Mouse (Mus musculus) kidney, adult 8-10 months (tissue): Measurements from ENCODE around the gene Mme.

Experiments
- DNase-seq, 2 experiments: peaks; one replicate each; pipeline ENCODE4 v3.0.0; 2022

The Mme gene

DNA sequence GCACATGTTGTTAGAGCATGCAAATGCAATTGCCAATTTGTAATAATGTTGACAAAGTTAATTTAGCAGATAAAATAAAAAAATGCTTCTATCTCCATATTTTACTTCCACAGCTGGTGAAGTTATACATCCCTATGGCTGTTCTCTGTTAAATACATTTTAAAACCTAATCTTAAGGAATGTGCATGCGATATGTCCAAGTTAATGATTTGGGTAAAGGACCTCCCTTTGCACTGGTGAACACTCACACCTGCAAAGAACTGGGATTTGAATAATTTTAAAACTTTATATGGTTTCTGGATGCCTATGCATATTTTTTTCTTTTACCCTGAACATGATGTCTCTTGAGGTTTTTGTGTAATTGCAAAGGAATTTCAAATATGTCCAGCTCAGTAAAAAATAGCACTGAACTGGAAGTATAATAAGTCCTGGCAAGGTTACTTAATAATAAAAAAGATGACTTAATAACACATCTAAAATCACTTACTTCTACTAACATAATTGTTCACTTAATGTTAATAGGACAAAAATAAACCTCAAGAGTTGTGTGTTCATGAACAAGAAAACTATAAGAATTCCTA, 110.4 kb downstream of the Mme start:
- DNase-seq: no peak

DNA sequence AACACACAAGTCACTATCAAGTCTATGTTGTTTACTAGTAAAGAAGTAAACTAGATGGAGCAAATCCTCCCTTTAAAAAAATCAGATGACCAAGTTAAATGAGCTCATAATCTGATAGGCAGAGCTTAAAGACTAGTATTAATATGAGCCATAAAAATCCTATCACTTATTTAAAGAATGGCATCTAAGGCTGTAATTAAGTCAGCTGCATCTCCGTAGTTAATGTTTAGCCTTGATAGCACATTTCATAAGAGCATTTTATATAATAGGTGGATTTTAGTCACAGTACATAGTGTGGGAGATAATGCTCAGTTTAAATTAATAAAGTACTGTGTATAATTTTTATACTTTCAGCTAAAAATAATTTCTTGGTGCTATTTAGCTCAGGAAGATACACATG, 118.2 kb downstream of the Mme start:
- DNase-seq: no peak

DNA sequence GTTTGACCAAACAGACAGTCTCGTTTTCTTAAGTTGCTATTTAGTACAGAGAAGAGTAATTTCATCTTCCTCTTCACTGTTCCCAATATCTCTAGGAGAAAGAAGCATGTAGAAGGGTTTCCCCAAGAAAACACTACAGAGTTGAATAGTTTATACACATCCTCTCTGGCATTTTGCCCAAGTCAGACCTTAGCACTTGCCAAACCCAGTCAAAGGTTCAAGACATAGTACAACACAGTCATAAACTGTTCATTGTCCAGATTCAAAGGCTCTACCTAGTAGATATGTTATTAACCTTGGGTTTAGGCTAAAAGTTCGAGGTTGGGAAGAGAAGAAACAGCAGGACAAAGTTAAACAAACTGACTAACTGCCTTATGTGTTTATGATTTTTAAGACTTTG, 143.7 kb downstream of the Mme start:
- peak; percentile 11 to 38 for DNase-seq

DNA sequence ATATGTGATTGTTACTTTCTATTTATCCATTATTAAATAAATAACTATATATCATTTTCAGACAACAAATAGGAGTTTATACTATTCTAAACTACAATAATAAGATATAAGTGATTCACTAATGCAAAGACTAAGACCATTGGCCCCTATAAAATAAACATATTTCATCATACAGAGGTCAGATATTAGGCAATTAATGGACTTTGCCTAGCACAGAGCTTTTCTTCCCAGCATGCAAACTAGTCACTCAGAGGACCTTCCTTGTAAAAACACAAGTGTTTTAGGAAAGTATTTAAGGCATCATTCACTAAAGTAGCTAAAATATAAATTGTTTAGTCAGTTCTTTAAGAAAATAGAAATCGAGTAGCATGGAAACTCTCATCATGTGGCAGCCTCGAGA, 149.4 kb downstream of the Mme start:
- DNase-seq: no peak

DNA sequence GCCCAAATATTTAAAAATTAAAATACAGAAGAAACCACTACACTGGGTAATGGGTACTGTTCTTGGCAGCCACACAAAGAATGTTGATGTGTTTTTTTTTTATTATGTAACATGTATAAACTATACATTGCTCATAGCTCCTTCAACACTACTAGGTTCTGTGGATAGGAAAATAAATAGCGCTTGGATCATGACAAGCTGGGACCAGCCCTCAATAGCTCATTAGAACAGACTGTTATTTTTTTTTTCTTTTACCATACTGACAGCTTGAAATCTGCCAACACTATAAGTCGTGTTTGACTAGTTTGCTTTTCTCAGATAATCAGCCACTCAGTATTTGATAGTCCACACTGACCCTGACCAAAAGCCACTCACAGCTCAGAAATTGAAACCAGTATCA, 150.0 kb downstream of the Mme start:
- no peak for DNase-seq

DNA sequence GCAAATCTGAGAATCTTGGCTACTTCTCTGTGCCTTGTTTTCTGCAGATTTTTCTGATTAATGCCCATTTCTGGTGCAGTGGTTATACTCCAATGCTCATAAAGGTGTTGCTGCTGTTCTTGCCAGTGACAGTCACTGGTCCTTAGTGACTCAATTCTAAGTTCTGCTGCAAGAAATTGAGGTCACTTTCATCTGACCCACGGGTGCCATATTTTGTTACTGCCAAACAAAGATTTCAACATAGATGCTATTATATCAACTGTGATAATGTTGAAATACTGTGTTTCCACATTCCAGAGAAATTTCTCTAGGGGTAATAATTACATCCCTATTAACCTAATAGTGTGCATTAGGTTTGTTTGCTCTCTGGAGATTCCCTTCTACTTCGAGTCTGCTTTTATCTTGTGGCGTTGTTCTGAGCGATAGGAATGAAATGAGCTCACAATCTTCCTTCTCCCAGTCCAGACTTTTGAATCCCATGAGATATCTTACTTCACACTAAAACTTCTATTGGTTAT, 153.1 kb downstream of the Mme start:
- DNase-seq: no peak

DNA sequence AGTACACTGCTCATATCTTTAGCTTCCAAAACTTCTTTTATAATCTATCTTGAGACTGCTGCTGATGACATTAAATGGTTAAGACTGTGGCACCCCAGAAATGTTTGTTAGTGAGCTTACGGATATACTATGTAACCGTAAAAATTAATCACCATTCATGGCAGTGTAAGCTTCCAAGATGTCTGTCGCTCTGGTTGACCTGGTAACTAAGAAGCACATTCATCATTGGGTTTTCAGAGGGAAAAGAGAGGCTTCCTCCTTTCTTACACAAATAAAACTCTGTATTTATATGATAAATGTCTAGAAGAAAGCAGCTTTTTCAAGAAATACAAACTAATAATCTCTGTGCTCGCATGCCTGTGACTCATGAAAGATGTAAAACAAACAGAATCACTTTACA, 156.8 kb downstream of the Mme start:
- DNase-seq: no peak

DNA sequence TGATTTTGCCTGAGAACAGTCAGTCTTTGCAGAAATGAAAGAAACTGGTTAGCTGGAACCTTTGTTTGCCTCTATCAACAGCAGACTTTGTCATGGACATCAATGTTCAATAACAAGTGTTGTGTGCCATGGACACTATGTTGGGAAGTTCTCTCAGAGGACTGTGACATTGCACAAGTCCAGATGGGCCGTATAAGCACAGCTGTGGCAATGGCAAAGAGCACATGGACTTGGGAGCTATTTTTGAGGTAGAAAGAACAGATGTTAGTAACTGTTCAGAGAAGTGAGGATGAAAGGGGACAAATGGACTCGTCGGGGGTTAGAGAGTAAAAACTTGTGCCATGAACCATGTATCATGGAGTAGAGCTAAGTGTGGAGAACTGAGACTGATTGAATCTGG, 165.1 kb downstream of the Mme start:
- DNase-seq: no peak

DNA sequence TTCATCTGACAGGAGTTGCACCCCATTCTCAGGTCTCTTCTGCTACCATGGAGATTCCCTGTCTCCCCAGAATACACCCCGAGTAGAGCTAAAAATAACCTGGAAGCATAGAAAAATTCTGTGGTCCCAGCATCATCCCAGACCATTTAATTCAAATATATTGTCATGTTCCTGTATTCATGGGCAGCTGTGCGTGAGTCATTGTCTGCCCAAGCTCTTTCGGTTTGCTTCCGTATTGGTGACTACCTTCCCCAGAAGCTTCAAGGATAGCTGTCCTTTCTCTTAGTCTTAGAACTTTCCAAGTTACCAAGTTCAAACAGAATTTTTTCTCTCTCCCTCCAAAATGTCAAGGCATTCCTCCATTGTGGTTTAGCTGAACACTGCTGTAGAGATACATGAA, 169.7 kb downstream of the Mme start:
- no peak for DNase-seq

DNA sequence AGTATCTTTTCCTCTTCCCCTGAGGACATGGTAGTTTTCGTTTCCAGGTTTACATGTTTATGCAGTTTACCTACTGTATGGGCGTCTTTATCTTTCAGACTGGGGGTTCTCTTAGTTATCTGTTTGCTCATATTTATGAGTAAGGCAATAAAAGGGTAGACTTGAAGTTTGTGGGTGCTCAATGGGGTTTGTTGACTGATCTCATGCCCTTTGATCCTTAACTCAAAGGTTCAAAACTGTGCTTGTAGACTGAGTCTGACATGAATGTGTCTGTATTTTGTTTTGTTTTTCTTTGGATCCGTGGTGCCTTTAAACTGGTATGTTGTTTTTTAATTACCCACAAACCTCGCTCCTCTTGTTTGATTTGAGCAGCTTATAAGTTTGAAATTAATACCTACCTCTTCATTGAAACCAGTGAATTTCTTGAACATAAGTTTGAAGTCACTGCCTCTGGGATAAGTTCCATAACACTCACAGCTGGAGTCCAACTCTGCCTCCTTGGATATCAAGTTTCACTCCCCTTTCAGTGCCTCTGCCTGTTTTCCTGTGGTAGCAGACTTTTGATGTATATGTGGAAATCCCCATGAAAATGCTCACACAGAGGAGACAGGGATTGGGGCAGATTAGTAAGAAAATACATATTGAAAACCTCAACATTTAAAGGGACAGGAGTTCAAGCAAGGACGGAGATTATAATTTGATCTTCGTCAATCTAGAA, 171.0 kb downstream of the Mme start:
- no peak for DNase-seq

DNA sequence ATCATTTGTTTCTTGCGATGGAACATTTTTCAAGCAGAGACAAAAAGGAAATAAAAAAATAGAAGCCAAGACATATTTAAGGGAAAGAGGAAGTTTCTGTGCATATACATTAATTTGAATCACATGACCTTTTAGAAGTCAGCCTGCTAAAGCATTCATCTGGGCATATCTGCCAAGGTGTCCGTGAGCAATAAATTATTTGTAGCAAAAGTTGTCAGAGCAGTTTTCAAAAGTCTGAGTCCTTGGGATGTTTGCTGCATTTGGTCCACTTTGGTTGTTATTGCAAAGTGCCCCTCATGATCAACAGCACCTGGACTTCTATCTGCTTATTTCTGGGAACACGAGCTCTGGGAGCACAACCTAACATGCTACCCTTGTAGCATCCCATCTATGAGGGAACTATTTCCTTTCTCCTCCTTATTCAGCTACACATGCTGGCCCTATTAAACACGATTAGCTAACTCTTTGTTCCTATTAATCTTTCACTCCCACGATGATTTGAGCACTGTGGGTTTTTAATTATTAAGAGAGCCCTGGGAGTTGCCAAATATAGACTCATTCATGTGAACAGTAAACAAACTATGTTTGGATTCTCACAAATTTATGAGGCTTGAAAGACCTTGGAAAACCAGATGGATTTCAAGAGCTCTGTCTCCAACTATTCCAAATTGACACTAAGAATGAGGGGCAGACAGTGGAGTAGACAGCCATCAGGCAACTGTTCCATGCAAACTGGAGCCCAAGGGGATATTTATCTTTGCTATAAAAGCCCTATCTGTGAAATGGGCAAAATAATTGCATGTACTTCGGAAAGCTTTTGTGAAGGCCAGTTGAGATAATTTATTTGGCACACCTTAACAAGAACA, 171.9 kb downstream of the Mme start:
- DNase-seq: peak; percentile 27 to 80

DNA sequence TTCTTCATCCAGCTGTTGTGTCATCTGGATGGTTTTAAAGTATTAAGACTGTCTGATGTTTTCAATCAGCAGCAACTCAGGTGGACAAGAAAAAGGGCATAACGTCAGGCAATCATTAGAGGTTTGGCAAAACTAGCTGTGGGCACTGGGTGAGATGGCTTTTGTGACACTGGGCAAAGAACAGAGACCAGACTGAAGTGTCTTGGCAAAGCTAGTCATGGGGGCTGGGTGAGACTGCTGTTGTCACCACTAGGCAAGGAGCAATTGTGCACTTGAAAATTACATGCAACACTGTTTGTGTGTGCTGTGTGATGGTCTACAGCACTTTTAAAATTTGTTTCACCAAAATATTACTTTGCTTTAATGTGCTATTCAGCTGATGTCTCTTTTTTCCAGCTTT, 175.9 kb downstream of the Mme start:
- peak; percentile 23 to 26 for DNase-seq

DNA sequence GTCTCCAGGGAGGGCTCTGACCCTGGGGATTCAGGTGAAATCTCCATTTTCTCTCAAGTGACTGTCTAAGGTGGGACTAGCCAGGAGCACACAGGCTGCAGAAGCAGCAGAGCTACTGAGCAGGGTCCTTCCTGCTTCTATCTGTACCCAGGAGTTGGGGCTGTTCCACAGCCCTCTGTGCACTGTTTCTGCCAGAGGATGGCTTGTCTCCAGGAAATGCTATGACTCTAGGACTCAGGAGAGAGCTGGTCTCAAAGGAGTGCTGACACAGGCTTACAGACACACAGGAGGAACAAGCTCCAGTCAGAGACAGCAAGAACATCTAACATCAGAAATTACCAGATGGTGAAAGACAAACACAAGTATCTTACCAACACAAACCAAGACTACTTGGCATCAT, 176.4 kb downstream of the Mme start:
- peak; percentile 11 to 21 for DNase-seq

DNA sequence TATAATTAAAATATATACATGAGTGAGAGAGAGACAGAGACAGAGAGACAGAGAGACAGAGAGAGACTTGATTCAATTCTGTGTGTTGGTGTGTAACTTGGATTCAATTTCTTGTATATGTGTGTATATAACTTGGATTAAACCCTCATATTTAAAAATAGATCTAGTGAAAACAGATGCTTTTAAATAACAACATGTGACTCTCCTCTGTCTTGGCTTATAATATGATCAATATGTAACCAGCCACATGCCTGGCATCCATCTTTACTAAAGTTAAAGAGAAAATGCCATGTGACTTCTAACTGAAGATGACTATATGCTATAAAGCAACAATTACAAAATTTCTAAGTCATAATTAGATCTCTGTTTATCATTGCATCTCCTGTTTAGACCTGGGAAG, 182.2 kb downstream of the Mme start:
- DNase-seq: no peak
